Mouse (Mus musculus) embryonic fibroblast, embryonic 13.5 days (primary cell): ENCODE data around the gene Mrpl50. TPM values are rescaled to one million over a fixed set of nuclear protein-coding genes. Genes with fewer than 3 reads are reported as not detected.

ENCODE experiments used
- H3K27ac ChIP-seq: 2 replicates; pipeline ENCODE4 v1.5.1; 2012; ENCODE audit warnings: low read length, control low read depth, inconsistent platforms; ENCODE audit not compliant: insufficient read depth
- H3K4me1 ChIP-seq: 2 replicates; pipeline ENCODE4 v1.6.1; 2011; ENCODE audit warnings: low read length; ENCODE audit not compliant: control insufficient read depth, insufficient read depth
- H3K4me3 ChIP-seq: 2 replicates; pipeline ENCODE4 v1.5.1; 2011; ENCODE audit warnings: mild to moderate bottlenecking, control low read depth, low read length; ENCODE audit not compliant: insufficient read depth
- CTCF ChIP-seq: IDR thresholded peaks from 2 replicates; pipeline ENCODE4 v1.5.1; 2011; ENCODE audit warnings: mild to moderate bottlenecking, control low read depth, low read length, moderate library complexity, borderline replicate concordance; ENCODE audit not compliant: insufficient read depth
- POLR2A ChIP-seq: IDR thresholded peaks from 2 replicates; pipeline ENCODE4 v1.6.1; 2011; ENCODE audit warnings: low read depth, mild to moderate bottlenecking, control low read depth, low read length, moderate library complexity
- polyA plus RNA-seq: library from polyadenylated mRNA; stranded (reverse); fragments of >200 nt; gene quantifications from 2 replicates; pipeline ENCODE4 v1.2.4, GENCODE M21; 2011; ENCODE audit warnings: low read depth; ENCODE audit not compliant: missing spikeins, insufficient read length

The Mrpl50 gene
- polyA plus RNA-seq: 33.4 and 41.7 TPM in 2 replicates

DNA sequence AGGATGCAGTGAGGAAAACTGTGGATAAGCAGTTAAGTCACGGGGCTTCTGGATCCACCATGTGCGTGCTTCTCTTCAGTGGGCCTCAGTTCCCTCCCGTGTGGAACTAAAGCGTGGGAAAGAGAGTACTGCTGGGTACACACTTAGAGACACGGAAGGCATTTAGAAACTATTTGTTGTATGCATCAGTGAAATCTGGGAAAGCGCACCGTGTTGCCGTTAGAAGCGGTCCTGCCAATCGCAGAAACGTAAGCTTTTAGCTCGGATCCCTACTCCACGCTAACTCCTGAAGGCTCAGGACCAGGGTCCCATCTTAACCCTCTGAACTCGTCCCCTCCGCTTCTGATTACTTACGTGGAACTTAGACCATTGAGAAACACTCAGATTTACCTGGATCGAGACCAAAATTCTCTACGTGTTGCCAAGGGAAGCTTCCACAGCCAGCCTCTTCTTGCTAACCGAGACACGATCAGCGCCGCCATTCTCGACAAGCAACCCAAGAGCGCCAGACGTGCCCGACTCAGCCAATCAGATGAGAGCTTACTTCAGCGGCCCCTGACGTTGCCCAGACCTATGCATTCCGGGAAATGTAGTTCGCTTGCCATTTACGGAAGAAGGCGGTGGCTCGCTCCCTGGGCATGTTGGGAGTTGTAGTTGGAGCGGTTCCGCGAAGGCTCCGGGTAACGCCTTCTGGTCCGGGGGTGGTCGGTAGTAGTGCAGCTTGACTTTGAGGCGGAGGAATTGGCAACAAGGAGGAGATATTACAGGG lies at the start of gene Mrpl50, which contains the start of gene Zfp189:
Gene Mrpl50, minus strand, starts transcription at position 522 of the 769 bp plus-strand sequence.
Gene Zfp189, plus strand, starts transcription at position 605 of the 769 bp plus-strand sequence.
- Histone ChIP-seq H3K27ac (peak within 1 kb of the TSS; percentile 29), H3K4me1 (peaks cover 4% of the 10 kb centered on the region; the same call in 1 of the 2 replicates), H3K4me3 (peak within 1 kb of the TSS; percentile 95)
- TF ChIP-seq CTCF: no peak
- TF ChIP-seq POLR2A: peak; percentile 88

GRCm38 (mm10) chr4:49567613-49568012 lies 46.7 kb upstream of the Mrpl50 start:
- no peak overlapping the region for H3K4me3 ChIP-seq
- H3K27ac ChIP-seq: no peak overlapping the region
- TF ChIP-seq POLR2A (no peak), CTCF (no peak)
- H3K4me1 ChIP-seq: no peaks in the 10 kb centered on the region

DNA sequence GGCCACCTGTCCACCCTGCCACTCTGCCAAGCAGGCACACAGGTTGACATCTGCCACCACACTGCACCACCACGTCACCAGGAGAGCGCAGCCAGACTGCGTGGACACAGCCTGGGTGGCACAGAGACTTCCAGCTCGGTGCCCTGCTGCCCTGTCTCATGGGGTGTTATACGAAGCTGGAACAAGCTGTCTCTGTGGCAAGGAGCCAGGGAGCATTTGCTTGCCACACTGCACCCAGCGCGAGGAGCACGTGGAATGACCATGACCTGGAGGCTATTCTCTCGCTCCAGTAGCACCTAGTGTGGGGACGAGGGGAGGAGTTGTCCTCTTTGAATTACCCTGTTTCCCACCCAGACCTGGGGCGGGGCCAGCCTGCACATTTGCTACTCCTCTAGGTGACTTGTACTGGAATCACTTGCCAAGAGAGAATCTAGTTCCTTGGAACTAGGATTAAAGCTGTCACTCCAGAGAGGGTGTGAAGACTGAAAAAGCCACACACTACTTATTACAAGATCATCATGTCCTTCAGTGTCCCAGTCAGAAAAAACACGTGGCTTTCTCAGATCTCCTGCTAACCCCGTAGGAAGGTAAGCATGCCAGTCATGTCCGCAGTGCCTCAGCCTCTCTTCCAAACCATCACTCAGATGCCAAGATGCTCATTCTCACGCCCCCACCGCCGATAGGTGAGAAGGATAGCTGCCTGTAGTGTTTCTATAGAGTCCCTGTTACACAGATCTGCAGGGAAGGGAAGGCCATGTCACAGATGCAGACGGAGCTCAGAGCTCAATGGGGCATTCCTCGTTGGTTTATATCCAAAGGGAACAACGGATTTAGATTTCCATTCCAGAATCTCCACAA lies 39.3 kb upstream of the Mrpl50 start:
- no peak overlapping the region for H3K4me3 ChIP-seq
- TF ChIP-seq POLR2A (no peak), CTCF (no peak)
- H3K4me1 ChIP-seq: no peaks in the 10 kb centered on the region
- no peak overlapping the region for H3K27ac ChIP-seq

DNA sequence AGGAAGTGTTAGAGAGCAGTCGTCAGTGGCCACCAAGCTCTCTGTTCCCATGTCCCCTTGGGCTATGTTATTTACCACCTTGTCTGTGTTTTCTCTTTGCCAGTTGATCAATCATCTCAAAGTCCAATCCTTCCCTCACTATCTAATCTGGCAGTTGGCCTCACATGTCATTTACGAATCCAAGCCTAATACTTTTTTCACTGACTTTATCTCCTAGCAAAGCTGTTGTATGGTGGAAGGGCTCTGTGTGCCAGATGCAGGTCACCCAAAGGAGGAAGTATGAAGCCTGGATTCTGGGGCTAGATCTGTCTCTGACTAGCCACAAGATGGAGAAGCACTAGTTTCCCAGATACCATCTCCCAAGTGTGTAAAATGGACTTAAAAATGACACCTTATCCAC lies 37.3 kb upstream of the Mrpl50 start:
- Histone ChIP-seq H3K27ac (no peak overlapping the region), H3K4me3 (no peak overlapping the region), H3K4me1 (no peaks in the 10 kb centered on the region)
- TF ChIP-seq POLR2A (no peak), CTCF (no peak)

GRCm38 (mm10) chr4:49557375-49557774 lies 36.5 kb upstream of the Mrpl50 start:
- H3K27ac ChIP-seq: no peak overlapping the region
- TF ChIP-seq POLR2A: no peak
- TF ChIP-seq CTCF: no peak
- H3K4me3 ChIP-seq: no peak overlapping the region
- H3K4me1 ChIP-seq: no peaks in the 10 kb centered on the region

GRCm38 (mm10) chr4:49553380-49553779 lies 32.5 kb upstream of the Mrpl50 start:
- no peaks in the 10 kb centered on the region for H3K4me1 ChIP-seq
- TF ChIP-seq POLR2A (no peak), CTCF (no peak)
- H3K27ac ChIP-seq: no peak overlapping the region
- no peak overlapping the region for H3K4me3 ChIP-seq

DNA sequence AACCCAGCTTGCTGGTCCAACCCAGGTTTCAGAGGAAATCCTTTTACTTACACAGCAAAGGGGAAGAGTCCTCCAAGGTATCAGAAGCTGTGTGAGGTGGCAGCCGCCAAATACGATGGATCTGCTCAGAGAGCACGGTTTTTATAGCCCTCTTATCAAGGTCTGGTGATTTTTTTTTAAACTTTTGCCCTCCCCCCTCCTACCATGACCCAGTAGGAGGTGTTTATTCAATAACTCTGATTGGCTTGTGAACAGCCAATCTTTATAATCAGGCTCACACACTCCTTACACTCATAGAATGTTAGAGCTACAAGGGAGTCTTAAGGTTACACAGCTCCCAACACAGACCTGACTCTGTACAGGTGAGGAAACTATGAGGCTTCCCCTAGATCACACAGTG lies 28.5 kb upstream of the Mrpl50 start, which contains the start of gene Aldob:
Gene Aldob, minus strand, starts transcription at position 164 of the 400 bp plus-strand sequence.
- Histone ChIP-seq H3K4me3 (no peak within 1 kb of the TSS), H3K4me1 (no peaks in the 10 kb centered on the region), H3K27ac (no peak within 1 kb of the TSS)
- no peak for TF ChIP-seq CTCF
- no peak for TF ChIP-seq POLR2A

GRCm38 (mm10) chr4:49547544-49548219 lies 26.8 kb upstream of the Mrpl50 start:
- Histone ChIP-seq H3K4me1 (no peaks in the 10 kb centered on the region), H3K4me3 (no peak overlapping the region)
- no peak for TF ChIP-seq POLR2A
- no peak for TF ChIP-seq CTCF

DNA sequence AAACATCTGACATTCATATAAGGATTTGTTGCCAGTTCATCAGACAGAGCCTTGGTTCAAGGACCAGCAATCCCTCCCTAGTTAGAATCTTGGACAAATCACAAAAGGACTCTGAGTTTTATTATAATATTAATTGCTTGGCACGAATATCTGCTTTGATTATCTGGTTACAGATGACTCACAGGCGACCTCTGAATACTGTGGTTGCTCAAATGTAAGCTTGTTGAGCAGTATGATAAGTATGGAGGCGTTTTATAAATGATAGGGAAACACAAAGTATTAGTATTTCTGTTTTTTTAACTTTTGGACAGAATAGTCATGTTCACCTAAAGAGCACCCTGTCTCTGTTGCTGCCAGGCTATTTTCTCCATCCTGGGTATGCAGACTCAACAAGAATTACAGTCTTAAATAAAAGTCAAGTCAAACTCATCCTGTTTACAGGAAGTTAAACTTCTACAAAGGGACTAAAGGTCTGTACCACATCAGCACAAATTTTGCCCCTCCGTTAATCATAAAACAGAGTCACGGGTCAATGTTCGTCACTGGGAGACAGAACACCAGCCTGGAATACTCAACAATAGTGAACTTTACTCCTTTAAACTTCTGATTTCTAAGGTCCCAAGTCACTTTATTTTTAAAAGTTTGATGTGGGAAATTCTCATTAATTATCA lies 26.1 kb upstream of the Mrpl50 start:
- no peak for TF ChIP-seq CTCF
- TF ChIP-seq POLR2A: no peak
- Histone ChIP-seq H3K4me1 (no peaks in the 10 kb centered on the region), H3K4me3 (no peak overlapping the region), H3K27ac (no peak overlapping the region)

More at GRCm38 (mm10) chr4:49547544-49548219, 26.8 kb upstream of the Mrpl50 start:
- no peak overlapping the region for H3K27ac ChIP-seq
